Mouse (Mus musculus) limb, embryonic 12.5 days (tissue): ENCODE measurements around the gene Camta1. TPM values are rescaled to one million over a fixed set of nuclear protein-coding genes. Genes with fewer than 3 reads are reported as not detected.

ENCODE experiments used
- ATAC-seq: fragments of 200-750 bp; cut with Nextera tagmentation; 2 replicates; pipeline ENCODE4 v1.8.0; 2017; ENCODE audit warnings: low read depth, moderate TSS enrichment; ENCODE audit not compliant: insufficient number of reproducible peaks, insufficient read depth, low FRiP score, low TSS enrichment
- H3K27ac ChIP-seq: fragments of 300-500 bp; sonication (generic); 2 replicates; pipeline ENCODE4 v1.5.1; 2016; ENCODE audit warnings: mild to moderate bottlenecking, moderate library complexity
- H3K27me3 ChIP-seq: fragments of 300-500 bp; sonication (generic); 2 replicates; pipeline ENCODE4 v1.6.1; 2016; ENCODE audit warnings: mild to moderate bottlenecking, moderate library complexity
- H3K36me3 ChIP-seq: fragments of 300-500 bp; sonication (generic); 2 replicates; pipeline ENCODE4 v1.6.1; 2016; ENCODE audit warnings: mild to moderate bottlenecking, moderate library complexity
- H3K4me1 ChIP-seq: fragments of 300-500 bp; sonication (generic); replicated peaks from 2 replicates; pipeline ENCODE4 v1.6.1; 2016
- H3K4me2 ChIP-seq: fragments of 300-500 bp; sonication (generic); 2 replicates; pipeline ENCODE4 v1.6.1; 2016; ENCODE audit warnings: mild to moderate bottlenecking, moderate library complexity
- H3K4me3 ChIP-seq: fragments of 300-500 bp; sonication (generic); replicated peaks from 2 replicates; pipeline ENCODE4 v1.5.1; 2016; ENCODE audit warnings: mild to moderate bottlenecking
- H3K9ac ChIP-seq: fragments of 300-500 bp; sonication (generic); replicated peaks from 2 replicates; pipeline ENCODE4 v1.6.1; 2016; ENCODE audit warnings: mild to moderate bottlenecking, moderate library complexity
- H3K9me3 ChIP-seq: fragments of 300-500 bp; sonication (generic); 2 replicates; pipeline ENCODE4 v1.6.1; 2016; ENCODE audit warnings: mild to moderate bottlenecking, moderate library complexity
- WGBS: fragments of 180-500 bp; shearing (Covaris S2); methylation state at CpG from one replicate; pipeline ENCODE4 v1.1.7; 2016; 5-methylcytosine and 5-hydroxymethylcytosine counted together
- polyA plus RNA-seq: library from polyadenylated mRNA; unstranded; fragments of >200 nt; fragmentation: Nextera tagmentation; extraction: Ambion mirVana; gene quantifications from 2 replicates; pipeline ENCODE4 v1.2.1, GENCODE M21; 2016

Gene Camta1
- polyA plus RNA-seq, 1 experiment from 2014 or later = 106 TPM

DNA sequence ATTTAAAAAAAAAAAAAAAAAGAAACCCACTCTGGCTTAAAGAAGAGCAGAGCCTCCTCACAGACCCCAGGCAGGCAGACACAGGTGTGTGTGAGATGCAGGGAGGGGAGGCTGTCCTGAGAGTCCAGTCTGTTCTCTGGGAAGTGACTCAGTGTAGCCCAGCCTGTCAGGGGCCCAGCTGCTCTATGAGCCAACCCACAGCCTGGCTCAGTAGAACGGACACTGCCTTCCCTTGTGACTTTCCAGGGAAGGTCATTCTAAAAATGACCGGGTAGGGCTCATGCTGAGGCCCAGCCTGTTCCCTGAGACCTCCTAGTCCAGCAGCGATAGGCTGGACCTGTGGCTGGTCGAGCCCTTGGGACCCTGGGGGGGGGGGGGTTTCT is 667.0 kb downstream of the Camta1 start:
- Histone ChIP-seq H3K4me2 (no peak overlapping the region), H3K9ac (no peak overlapping the region), H3K36me3 (no peaks in the 10 kb centered on the region), H3K27me3 (peaks cover 22% of the 10 kb centered on the region; the same call in 1 of the 2 replicates), H3K4me1 (0 out of 2 replicates have a peak, but pooled peaks cover 7% of the 10 kb centered on the region), H3K9me3 (no peaks in the 10 kb centered on the region), H3K27ac (no peak overlapping the region), H3K4me3 (no peak overlapping the region)
- ATAC-seq = no peak
- 50% methylated on average over 4 of the region's 4 CpGs for WGBS

DNA sequence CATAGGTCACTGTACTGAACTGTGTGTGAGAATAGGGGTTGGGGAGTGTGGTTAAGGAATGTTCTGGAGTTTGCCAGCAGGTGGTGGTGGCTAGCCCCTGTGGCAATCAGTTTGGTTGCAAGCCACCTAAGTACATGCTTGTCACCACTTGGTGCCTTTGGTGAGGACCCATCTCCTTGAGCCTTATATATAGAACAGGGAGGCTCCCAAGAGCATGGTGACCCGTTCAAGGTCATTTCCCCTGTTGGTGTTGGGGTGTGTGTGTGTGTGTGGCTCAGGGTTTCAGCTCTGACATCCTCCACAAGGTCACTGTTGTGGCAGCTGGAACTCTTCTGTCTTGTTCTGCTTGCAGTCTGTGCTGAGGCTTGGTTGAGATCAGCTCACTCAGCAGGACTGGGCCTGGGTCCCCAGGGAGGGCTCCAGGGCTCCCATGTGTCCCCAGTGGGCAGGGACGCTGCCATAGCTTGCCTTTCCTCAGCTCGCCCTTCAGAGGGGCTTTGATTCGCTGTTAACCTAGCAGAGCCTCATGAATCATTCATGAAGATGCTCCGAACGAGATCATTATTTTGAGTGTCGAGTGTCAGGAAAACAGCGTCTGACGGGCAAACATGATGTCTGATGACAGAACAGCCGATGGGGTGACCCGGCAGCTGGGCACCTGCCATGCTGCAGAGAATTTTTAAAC is 667.5 kb downstream of the Camta1 start:
- peaks cover 22% of the 10 kb centered on the region; the same call in 1 of the 2 replicates for H3K27me3 ChIP-seq
- 0 out of 2 replicates have a peak, but pooled peaks cover 7% of the 10 kb centered on the region for H3K4me1 ChIP-seq
- H3K4me2 ChIP-seq = no peak overlapping the region
- H3K36me3 ChIP-seq = no peaks in the 10 kb centered on the region
- 48% methylated on average over 11 of the region's 11 CpGs for WGBS
- H3K4me3 ChIP-seq = no peak overlapping the region
- H3K9me3 ChIP-seq = no peaks in the 10 kb centered on the region
- no peak for ATAC-seq
- H3K9ac ChIP-seq = 0 out of 2 replicates have a peak overlapping the region, but pooled peaks have one; percentile 14
- H3K27ac ChIP-seq = no peak overlapping the region

GRCm38 (mm10) chr4:151186447-151186846 is 675.2 kb downstream of the Camta1 start:
- no peak overlapping the region for H3K9ac ChIP-seq
- ATAC-seq = no peak
- 12% methylated on average over 8 of the region's 8 CpGs for WGBS
- H3K36me3 ChIP-seq = no peaks in the 10 kb centered on the region
- H3K4me3 ChIP-seq = no peak overlapping the region
- H3K27ac ChIP-seq = no peak overlapping the region
- no peaks in the 10 kb centered on the region for H3K27me3 ChIP-seq
- H3K4me1 ChIP-seq = no peaks in the 10 kb centered on the region
- H3K9me3 ChIP-seq = no peaks in the 10 kb centered on the region
- no peak overlapping the region for H3K4me2 ChIP-seq

DNA sequence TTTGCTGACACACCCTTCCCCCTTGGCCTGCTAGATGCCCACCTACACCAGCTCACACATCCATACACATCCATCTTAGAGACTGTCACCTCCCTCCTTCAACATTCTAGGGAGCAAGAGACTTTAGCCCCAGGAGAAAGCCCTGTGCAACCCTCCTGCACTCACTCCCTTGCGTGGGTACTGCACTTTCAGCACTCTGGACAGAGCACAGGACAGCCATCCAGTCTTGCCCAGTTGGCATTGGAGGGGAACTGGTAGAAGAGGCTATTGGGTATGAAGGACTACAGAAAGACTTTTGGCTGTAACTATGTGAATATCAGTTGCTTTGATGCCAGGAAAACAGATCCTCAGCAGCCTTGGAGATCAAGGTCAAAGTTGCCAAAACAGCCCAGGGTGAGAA is 675.9 kb downstream of the Camta1 start:
- no peaks in the 10 kb centered on the region for H3K9me3 ChIP-seq
- H3K4me3 ChIP-seq = no peak overlapping the region
- 12% methylated on average over 1 of the region's 1 CpGs for WGBS
- no peak for ATAC-seq
- H3K36me3 ChIP-seq = no peaks in the 10 kb centered on the region
- no peak overlapping the region for H3K4me2 ChIP-seq
- H3K4me1 ChIP-seq = peaks cover 1% of the 10 kb centered on the region
- no peak overlapping the region for H3K27ac ChIP-seq
- no peak overlapping the region for H3K9ac ChIP-seq
- no peaks in the 10 kb centered on the region for H3K27me3 ChIP-seq

GRCm38 (mm10) chr4:151180394-151180902 is 681.2 kb downstream of the Camta1 start:
- WGBS = 64% methylated on average over 7 of the region's 7 CpGs
- no peak overlapping the region for H3K9ac ChIP-seq
- H3K36me3 ChIP-seq = no peaks in the 10 kb centered on the region
- H3K4me2 ChIP-seq = no peak overlapping the region
- peaks cover 12% of the 10 kb centered on the region for H3K4me1 ChIP-seq
- ATAC-seq = no peak
- H3K27me3 ChIP-seq = no peaks in the 10 kb centered on the region
- H3K27ac ChIP-seq = no peak overlapping the region
- H3K4me3 ChIP-seq = no peak overlapping the region
- H3K9me3 ChIP-seq = no peaks in the 10 kb centered on the region

DNA sequence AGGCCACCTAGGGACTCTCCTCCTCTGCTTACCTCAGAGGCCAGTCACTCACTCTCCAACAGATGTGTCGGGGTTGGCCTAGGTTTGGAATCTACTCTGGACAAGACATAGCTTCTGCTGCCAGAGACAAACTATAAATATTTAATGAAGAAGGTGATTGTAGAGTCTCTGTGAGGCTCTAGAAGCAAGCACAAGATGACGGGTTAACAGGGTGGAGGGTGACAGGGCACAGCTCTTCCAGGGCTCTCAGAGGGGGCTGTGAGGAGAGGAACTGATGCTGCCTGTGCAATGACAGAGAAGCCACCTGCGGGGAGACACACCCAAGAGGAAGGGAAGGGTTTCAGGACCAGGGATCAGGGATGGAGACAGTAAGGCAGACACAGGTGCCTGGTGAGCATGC is 682.0 kb downstream of the Camta1 start:
- no peaks in the 10 kb centered on the region for H3K27me3 ChIP-seq
- no peaks in the 10 kb centered on the region for H3K9me3 ChIP-seq
- no peak overlapping the region for H3K4me3 ChIP-seq
- H3K9ac ChIP-seq = no peak overlapping the region
- H3K4me2 ChIP-seq = no peak overlapping the region
- no peak for ATAC-seq
- H3K27ac ChIP-seq = no peak overlapping the region
- WGBS = 53% methylated on average over 3 of the region's 3 CpGs
- no peaks in the 10 kb centered on the region for H3K36me3 ChIP-seq
- peaks cover 12% of the 10 kb centered on the region for H3K4me1 ChIP-seq

- Histone ChIP-seq H3K36me3 (no peaks in the 10 kb centered on the region), H3K9me3 (no peaks in the 10 kb centered on the region), H3K4me2 (no peak overlapping the region), H3K4me3 (no peak overlapping the region), H3K9ac (no peak overlapping the region), H3K27me3 (no peaks in the 10 kb centered on the region), H3K4me1 (peaks cover 12% of the 10 kb centered on the region), H3K27ac (no peak overlapping the region)
- WGBS = 75% methylated on average over 8 of the region's 8 CpGs
- ATAC-seq = no peak
Observed at GRCm38 (mm10) chr4:151178970-151179378, 682.7 kb downstream of the Camta1 start.

- H3K36me3 ChIP-seq = no peaks in the 10 kb centered on the region
- H3K27me3 ChIP-seq = peaks cover 27% of the 10 kb centered on the region; the same call in 1 of the 2 replicates
- H3K27ac ChIP-seq = no peak overlapping the region
- ATAC-seq = no peak
- no peaks in the 10 kb centered on the region for H3K9me3 ChIP-seq
- 47% methylated on average over 8 of the region's 8 CpGs for WGBS
- H3K4me3 ChIP-seq = no peak overlapping the region
- no peak overlapping the region for H3K4me2 ChIP-seq
- H3K4me1 ChIP-seq = peaks cover 20% of the 10 kb centered on the region
- H3K9ac ChIP-seq = no peak overlapping the region
Observed at GRCm38 (mm10) chr4:151172526-151172925, 689.1 kb downstream of the Camta1 start.

GRCm38 (mm10) chr4:151171117-151171516 is 690.6 kb downstream of the Camta1 start:
- no peaks in the 10 kb centered on the region for H3K36me3 ChIP-seq
- H3K4me1 ChIP-seq = peaks cover 20% of the 10 kb centered on the region
- H3K4me2 ChIP-seq = no peak overlapping the region
- no peak for ATAC-seq
- no peak overlapping the region for H3K4me3 ChIP-seq
- H3K9ac ChIP-seq = no peak overlapping the region
- 81% methylated on average over 3 of the region's 3 CpGs for WGBS
- no peaks in the 10 kb centered on the region for H3K9me3 ChIP-seq
- H3K27ac ChIP-seq = no peak overlapping the region
- H3K27me3 ChIP-seq = peaks cover 29% of the 10 kb centered on the region; the same call in 1 of the 2 replicates

DNA sequence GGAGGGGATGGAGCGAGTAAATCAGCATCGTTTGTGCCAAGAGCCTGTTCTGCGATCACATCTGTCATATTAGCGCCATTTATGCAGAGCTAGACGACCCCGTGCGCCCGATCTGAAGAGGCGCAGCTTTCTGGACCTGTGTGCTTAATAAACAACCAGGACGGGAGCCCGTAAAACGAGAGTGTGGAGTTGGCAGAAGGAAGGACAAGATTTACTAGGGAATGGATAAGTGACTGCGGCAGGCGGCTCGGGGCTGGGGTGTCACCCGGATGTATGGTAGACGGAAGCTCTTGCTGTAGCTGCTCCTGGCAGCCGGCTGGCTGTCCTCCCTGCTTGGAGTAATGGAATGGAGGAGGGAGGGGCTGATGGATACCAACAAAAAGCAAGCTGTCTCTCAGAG is 691.0 kb downstream of the Camta1 start:
- Histone ChIP-seq H3K4me3 (no peak overlapping the region), H3K4me2 (peak overlapping the region; percentile 30), H3K27ac (no peak overlapping the region), H3K9me3 (no peaks in the 10 kb centered on the region), H3K9ac (no peak overlapping the region), H3K27me3 (peaks cover 34% of the 10 kb centered on the region; the same call in 1 of the 2 replicates), H3K4me1 (peaks cover 20% of the 10 kb centered on the region), H3K36me3 (no peaks in the 10 kb centered on the region)
- WGBS = 27% methylated on average over 18 of the region's 18 CpGs
- no peak for ATAC-seq

- Histone ChIP-seq H3K4me1 (peaks cover 12% of the 10 kb centered on the region), H3K36me3 (no peaks in the 10 kb centered on the region), H3K27me3 (peaks cover 52% of the 10 kb centered on the region), H3K27ac (no peak overlapping the region), H3K4me3 (no peak overlapping the region), H3K4me2 (no peak overlapping the region), H3K9me3 (no peaks in the 10 kb centered on the region), H3K9ac (no peak overlapping the region)
- ATAC-seq = no peak
- 82% methylated on average over 6 of the region's 6 CpGs for WGBS
Observed at GRCm38 (mm10) chr4:151166969-151167368, 694.7 kb downstream of the Camta1 start.

GRCm38 (mm10) chr4:151165539-151165938 is 696.1 kb downstream of the Camta1 start:
- no peak for ATAC-seq
- WGBS = 26% methylated on average over 10 of the region's 10 CpGs
- Histone ChIP-seq H3K4me2 (no peak overlapping the region), H3K36me3 (no peaks in the 10 kb centered on the region), H3K9me3 (no peaks in the 10 kb centered on the region), H3K27ac (no peak overlapping the region), H3K9ac (no peak overlapping the region), H3K4me1 (peaks cover 6% of the 10 kb centered on the region), H3K27me3 (peaks cover 56% of the 10 kb centered on the region), H3K4me3 (no peak overlapping the region)
